Mouse (Mus musculus): Measurements from ENCODE around the gene Slfn2. TPM values are rescaled to one million over a fixed set of nuclear protein-coding genes. Genes with fewer than 3 reads are reported as not detected.
"Not testable (repeated sequence)": the region's sequence is repeated elsewhere in the genome, so short reads cannot be mapped to it uniquely, and the experiment has no call there.

Slfn2 gene
- polyA plus RNA-seq (2014; fragmentation: Nextera tagmentation; extraction: Ambion mirVana): 4.6 and 5.4 TPM in 2 replicates

GRCm38 (mm10) chr11:83064946-83065345, at the start of gene Slfn2:
TSS of gene Slfn2 (plus strand) at chr11:83065112.
- no peaks in the 10 kb centered on the region for H3K4me1 ChIP-seq (replicated peaks; ENCODE audit: control insufficient read depth, insufficient read depth, low read length)
- H3K9me3 ChIP-seq (ENCODE audit: control insufficient read depth, low read length): no peaks in the 10 kb centered on the region
- DNase-seq (ENCODE audit: low spot score) (no peak), ATAC-seq (replicated peaks; ENCODE audit: low FRiP score, low TSS enrichment, low read depth) (no peak)
- WGBS: 77% methylated on average over 2 of the region's 2 CpGs
- H3K4me2 ChIP-seq (ENCODE audit: low read length): no peak within 1 kb of the TSS
- no peaks in the 10 kb centered on the region for H3K36me3 ChIP-seq (ENCODE audit: control insufficient read depth, insufficient read depth, low read length)
- no peak within 1 kb of the TSS for H3K4me3 ChIP-seq (ENCODE audit: low read depth, low read length)
- H3K9ac ChIP-seq (ENCODE audit: low read length): no peak within 1 kb of the TSS
- no peak within 1 kb of the TSS for H3K27ac ChIP-seq (ENCODE audit: low read depth)
- no peaks in the 10 kb centered on the region for H3K27me3 ChIP-seq (replicated peaks; ENCODE audit: control insufficient read depth, insufficient read depth, low read length)

GRCm38 (mm10) chr11:83016093-83016492, 48.8 kb upstream of the Slfn2 start:
- DNase-seq (ENCODE audit: low spot score): no peak
- Histone ChIP-seq H3K9me3 (ENCODE audit: control insufficient read depth, low read length) (no peaks in the 10 kb centered on the region), H3K9ac (ENCODE audit: low read length) (no peak overlapping the region), H3K4me1 (replicated peaks; ENCODE audit: control insufficient read depth, insufficient read depth, low read length) (no peaks in the 10 kb centered on the region), H3K4me2 (ENCODE audit: low read length) (no peak overlapping the region), H3K4me3 (ENCODE audit: low read depth, low read length) (no peak overlapping the region), H3K36me3 (ENCODE audit: control insufficient read depth, insufficient read depth, low read length) (no peaks in the 10 kb centered on the region), H3K27me3 (replicated peaks; ENCODE audit: control insufficient read depth, insufficient read depth, low read length) (no peaks in the 10 kb centered on the region), H3K27ac (ENCODE audit: low read depth) (no peak overlapping the region)
- ATAC-seq (replicated peaks; ENCODE audit: low FRiP score, low TSS enrichment, low read depth): no peak

GRCm38 (mm10) chr11:83019561-83020519, 45.1 kb upstream of the Slfn2 start:
- not testable (repeated sequence) for H3K4me2 ChIP-seq (ENCODE audit: low read length); H3K4me1 ChIP-seq (replicated peaks; ENCODE audit: control insufficient read depth, insufficient read depth, low read length); H3K9ac ChIP-seq (ENCODE audit: low read length); H3K27me3 ChIP-seq (replicated peaks; ENCODE audit: control insufficient read depth, insufficient read depth, low read length); H3K4me3 ChIP-seq (ENCODE audit: low read depth, low read length); H3K36me3 ChIP-seq (ENCODE audit: control insufficient read depth, insufficient read depth, low read length); H3K9me3 ChIP-seq (ENCODE audit: control insufficient read depth, low read length); ATAC-seq (replicated peaks; ENCODE audit: low FRiP score, low TSS enrichment, low read depth); H3K27ac ChIP-seq (ENCODE audit: low read depth); DNase-seq (ENCODE audit: low spot score)
- 77% methylated on average over 18 of the region's 18 CpGs for WGBS

- no peak within 1 kb of the TSS for H3K4me2 ChIP-seq (ENCODE audit: low read length)
- no peaks in the 10 kb centered on the region for H3K36me3 ChIP-seq (ENCODE audit: control insufficient read depth, insufficient read depth, low read length)
- no peak for DNase-seq (ENCODE audit: low spot score)
- whole genome bisulfite sequencing: 61% methylated on average over 5 of the region's 5 CpGs
- no peak for ATAC-seq (replicated peaks; ENCODE audit: low FRiP score, low TSS enrichment, low read depth)
- H3K9me3 ChIP-seq (ENCODE audit: control insufficient read depth, low read length): no peaks in the 10 kb centered on the region
- H3K4me3 ChIP-seq (ENCODE audit: low read depth, low read length): no peak within 1 kb of the TSS
- no peak within 1 kb of the TSS for H3K27ac ChIP-seq (ENCODE audit: low read depth)
- no peak within 1 kb of the TSS for H3K9ac ChIP-seq (ENCODE audit: low read length)
- H3K4me1 ChIP-seq (replicated peaks; ENCODE audit: control insufficient read depth, insufficient read depth, low read length): no peaks in the 10 kb centered on the region
- H3K27me3 ChIP-seq (replicated peaks; ENCODE audit: control insufficient read depth, insufficient read depth, low read length): no peaks in the 10 kb centered on the region
Observed at GRCm38 (mm10) chr11:83020621-83021020, 44.3 kb upstream of the Slfn2 start, which contains the start of gene Slfn8. TSS of gene Slfn8 (minus strand) at chr11:83020810.

- not testable (repeated sequence) for H3K27ac ChIP-seq (ENCODE audit: low read depth); H3K36me3 ChIP-seq (ENCODE audit: control insufficient read depth, insufficient read depth, low read length); H3K27me3 ChIP-seq (replicated peaks; ENCODE audit: control insufficient read depth, insufficient read depth, low read length); H3K9ac ChIP-seq (ENCODE audit: low read length); DNase-seq (ENCODE audit: low spot score); ATAC-seq (replicated peaks; ENCODE audit: low FRiP score, low TSS enrichment, low read depth); H3K4me1 ChIP-seq (replicated peaks; ENCODE audit: control insufficient read depth, insufficient read depth, low read length); H3K4me2 ChIP-seq (ENCODE audit: low read length); H3K9me3 ChIP-seq (ENCODE audit: control insufficient read depth, low read length); H3K4me3 ChIP-seq (ENCODE audit: low read depth, low read length)
- 78% methylated on average over 3 of the region's 3 CpGs for WGBS
Observed at GRCm38 (mm10) chr11:83038686-83039085, 26.2 kb upstream of the Slfn2 start.

- H3K27me3 ChIP-seq (replicated peaks; ENCODE audit: control insufficient read depth, insufficient read depth, low read length): no peaks in the 10 kb centered on the region
- H3K27ac ChIP-seq (ENCODE audit: low read depth): no peak overlapping the region
- no peaks in the 10 kb centered on the region for H3K36me3 ChIP-seq (ENCODE audit: control insufficient read depth, insufficient read depth, low read length)
- H3K4me2 ChIP-seq (ENCODE audit: low read length): no peak overlapping the region
- ATAC-seq (replicated peaks; ENCODE audit: low FRiP score, low TSS enrichment, low read depth): no peak
- 70% methylated on average over 1 of the region's 1 CpGs for WGBS
- no peaks in the 10 kb centered on the region for H3K9me3 ChIP-seq (ENCODE audit: control insufficient read depth, low read length)
- no peak for DNase-seq (ENCODE audit: low spot score)
- no peak overlapping the region for H3K9ac ChIP-seq (ENCODE audit: low read length)
- no peak overlapping the region for H3K4me3 ChIP-seq (ENCODE audit: low read depth, low read length)
- no peaks in the 10 kb centered on the region for H3K4me1 ChIP-seq (replicated peaks; ENCODE audit: control insufficient read depth, insufficient read depth, low read length)
Observed at GRCm38 (mm10) chr11:83039156-83039555, 25.8 kb upstream of the Slfn2 start.

- H3K9ac ChIP-seq (ENCODE audit: low read length): no peak overlapping the region
- H3K9me3 ChIP-seq (ENCODE audit: control insufficient read depth, low read length): no peaks in the 10 kb centered on the region
- no peak for ATAC-seq (replicated peaks; ENCODE audit: low FRiP score, low TSS enrichment, low read depth)
- no peaks in the 10 kb centered on the region for H3K36me3 ChIP-seq (ENCODE audit: control insufficient read depth, insufficient read depth, low read length)
- peak overlapping the region; percentile 18; the same call in 1 of the 2 replicates for H3K4me3 ChIP-seq (ENCODE audit: low read depth, low read length)
- H3K27me3 ChIP-seq (replicated peaks; ENCODE audit: control insufficient read depth, insufficient read depth, low read length): no peaks in the 10 kb centered on the region
- H3K4me1 ChIP-seq (replicated peaks; ENCODE audit: control insufficient read depth, insufficient read depth, low read length): no peaks in the 10 kb centered on the region
- no peak overlapping the region for H3K27ac ChIP-seq (ENCODE audit: low read depth)
- 8% methylated on average over 19 of the region's 19 CpGs for WGBS
- no peak for DNase-seq (ENCODE audit: low spot score)
- H3K4me2 ChIP-seq (ENCODE audit: low read length): peak overlapping the region; percentile 38
Observed at GRCm38 (mm10) chr11:83039796-83040195, 25.1 kb upstream of the Slfn2 start.

GRCm38 (mm10) chr11:83040325-83040724, 24.6 kb upstream of the Slfn2 start:
- WGBS: 15% methylated on average over 1 of the region's 1 CpGs
- no peaks in the 10 kb centered on the region for H3K9me3 ChIP-seq (ENCODE audit: control insufficient read depth, low read length)
- 0 out of 2 replicates have a peak overlapping the region, but pooled peaks have one; percentile 18 for H3K4me3 ChIP-seq (ENCODE audit: low read depth, low read length)
- H3K4me2 ChIP-seq (ENCODE audit: low read length): peak overlapping the region; percentile 38
- no peaks in the 10 kb centered on the region for H3K4me1 ChIP-seq (replicated peaks; ENCODE audit: control insufficient read depth, insufficient read depth, low read length)
- H3K27me3 ChIP-seq (replicated peaks; ENCODE audit: control insufficient read depth, insufficient read depth, low read length): no peaks in the 10 kb centered on the region
- no peaks in the 10 kb centered on the region for H3K36me3 ChIP-seq (ENCODE audit: control insufficient read depth, insufficient read depth, low read length)
- DNase-seq (ENCODE audit: low spot score): no peak
- no peak overlapping the region for H3K27ac ChIP-seq (ENCODE audit: low read depth)
- H3K9ac ChIP-seq (ENCODE audit: low read length): no peak overlapping the region
- no peak for ATAC-seq (replicated peaks; ENCODE audit: low FRiP score, low TSS enrichment, low read depth)

- no peaks in the 10 kb centered on the region for H3K36me3 ChIP-seq (ENCODE audit: control insufficient read depth, insufficient read depth, low read length)
- no peak overlapping the region for H3K9ac ChIP-seq (ENCODE audit: low read length)
- no peaks in the 10 kb centered on the region for H3K27me3 ChIP-seq (replicated peaks; ENCODE audit: control insufficient read depth, insufficient read depth, low read length)
- DNase-seq (ENCODE audit: low spot score) (no peak), ATAC-seq (replicated peaks; ENCODE audit: low FRiP score, low TSS enrichment, low read depth) (no peak)
- no peak overlapping the region for H3K4me2 ChIP-seq (ENCODE audit: low read length)
- H3K9me3 ChIP-seq (ENCODE audit: control insufficient read depth, low read length): no peaks in the 10 kb centered on the region
- H3K4me1 ChIP-seq (replicated peaks; ENCODE audit: control insufficient read depth, insufficient read depth, low read length): no peaks in the 10 kb centered on the region
- no peak overlapping the region for H3K27ac ChIP-seq (ENCODE audit: low read depth)
- H3K4me3 ChIP-seq (ENCODE audit: low read depth, low read length): no peak overlapping the region
Observed at GRCm38 (mm10) chr11:83041000-83041399, 23.9 kb upstream of the Slfn2 start.
